Mouse (Mus musculus) CD4-positive, CD25-positive, alpha-beta regulatory T cell, adult 4 months (primary cell): ENCODE measurements around the gene Wdr53. TPM values are rescaled to one million over a fixed set of nuclear protein-coding genes. Genes with fewer than 3 reads are reported as not detected.
"Not testable (repeated sequence)": the region's sequence is repeated elsewhere in the genome, so short reads cannot be mapped to it uniquely, and the experiment has no call there.

Source experiments
- ATAC-seq: one replicate; pipeline ENCODE4 v1.8.0; 2017
- polyA plus RNA-seq, 2 experiments: library from polyadenylated mRNA; unstranded; fragments of 100-300 nt; shearing (Covaris generic); gene quantifications; one replicate each; pipeline ENCODE4 v1.2.1; 2017

The Wdr53 gene
- polyA plus RNA-seq, 2 experiments from 2014 or later = 21.4 to 22.3 TPM

DNA sequence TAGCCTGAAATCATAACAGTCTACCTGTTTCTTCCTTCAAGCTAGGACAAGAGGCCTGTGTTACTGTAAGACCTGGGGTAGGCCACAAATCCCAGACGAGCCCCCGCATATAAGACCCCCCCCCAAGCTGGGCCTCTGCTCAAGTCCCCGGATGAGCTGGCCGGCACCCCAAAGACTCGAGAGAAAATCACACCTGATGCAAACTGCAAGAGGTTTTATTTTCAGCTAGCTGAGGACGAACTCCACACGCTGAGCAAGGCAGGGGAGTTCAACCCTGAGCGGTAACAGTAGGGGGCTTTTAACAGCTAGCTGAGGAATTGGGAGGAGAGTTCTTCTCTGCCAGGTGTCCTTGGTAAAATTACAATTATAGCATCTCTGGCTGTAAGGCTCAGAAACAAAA is 33.2 kb downstream of the Wdr53 start:
- ATAC-seq = no peak

DNA sequence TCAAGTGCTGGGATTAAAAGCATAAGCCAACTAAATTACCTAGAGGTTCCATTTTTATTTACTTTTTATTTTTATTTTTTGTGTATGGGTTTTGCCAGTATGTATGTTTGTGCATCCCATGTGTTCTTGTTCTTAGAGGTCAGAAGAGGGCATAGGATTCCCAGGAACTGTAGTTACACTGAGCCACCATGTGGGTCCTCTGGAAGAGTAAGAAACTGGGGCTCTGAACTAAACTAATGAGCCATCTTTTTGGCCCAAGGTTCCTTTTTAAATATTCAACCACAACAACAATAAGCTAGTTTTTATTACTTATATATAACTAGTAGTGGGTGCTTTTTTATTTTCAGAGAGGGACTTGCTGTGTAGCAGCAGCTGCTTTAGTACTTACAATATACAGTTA is 35.6 kb downstream of the Wdr53 start:
- no peak for ATAC-seq

DNA sequence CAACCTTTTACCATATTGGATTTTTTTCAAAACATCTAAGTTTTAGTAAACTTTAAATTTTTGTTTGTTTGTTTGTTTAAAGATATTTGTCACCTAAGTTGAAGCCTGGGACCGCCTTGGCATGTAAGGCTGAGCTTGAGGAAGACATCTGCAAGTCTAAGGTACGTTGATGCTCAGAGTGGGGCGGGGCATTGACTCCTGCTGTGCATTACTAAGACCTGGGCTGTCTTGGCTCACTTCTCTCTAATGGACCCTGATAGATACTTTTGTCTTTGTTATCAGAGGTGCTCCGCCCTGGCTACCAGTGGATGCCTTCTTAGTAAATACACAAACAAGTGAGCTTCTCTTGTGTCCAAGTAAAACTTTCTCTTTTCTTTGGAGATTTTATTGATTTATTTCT is 44.8 kb downstream of the Wdr53 start:
- no peak for ATAC-seq

DNA sequence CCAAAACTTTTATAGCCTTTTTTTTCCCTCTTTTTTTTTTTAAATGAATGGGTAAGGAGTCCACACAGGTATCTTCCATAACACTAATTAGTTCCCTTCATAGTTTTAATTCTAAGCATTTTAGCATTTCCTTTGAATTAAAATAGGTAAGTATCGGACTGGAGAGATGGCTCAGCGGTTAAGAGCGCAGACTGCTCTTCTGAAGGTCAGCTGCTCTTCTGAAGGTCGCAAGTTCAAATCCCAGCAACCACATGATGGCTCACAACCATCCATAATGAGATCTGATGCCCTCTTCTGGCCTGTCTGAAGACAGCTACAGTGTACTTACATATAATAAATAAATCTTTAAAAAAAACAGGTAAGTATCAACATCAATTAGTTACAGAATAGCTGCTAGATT is 52.6 kb downstream of the Wdr53 start:
- not testable (repeated sequence) for ATAC-seq

DNA sequence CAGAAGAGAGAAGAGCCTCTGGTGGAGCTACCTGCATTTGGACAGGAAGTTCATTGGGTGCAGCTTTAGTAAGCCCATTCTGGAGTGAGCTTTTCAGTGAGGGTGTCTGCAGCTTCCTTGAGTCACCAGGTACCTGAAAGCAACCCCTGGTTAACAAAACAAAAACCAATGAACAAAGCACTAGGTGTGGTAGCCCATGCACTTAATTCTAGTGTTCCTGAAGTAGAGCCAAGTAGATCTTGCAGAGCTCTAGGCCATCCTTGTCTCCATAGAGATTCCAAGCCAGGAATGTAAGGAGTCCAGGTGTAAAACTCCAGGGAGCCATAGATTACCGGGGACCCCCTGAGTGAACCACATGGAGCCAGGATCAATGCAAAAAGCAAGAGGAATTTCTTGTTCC is 56.0 kb downstream of the Wdr53 start:
- ATAC-seq = no peak

DNA sequence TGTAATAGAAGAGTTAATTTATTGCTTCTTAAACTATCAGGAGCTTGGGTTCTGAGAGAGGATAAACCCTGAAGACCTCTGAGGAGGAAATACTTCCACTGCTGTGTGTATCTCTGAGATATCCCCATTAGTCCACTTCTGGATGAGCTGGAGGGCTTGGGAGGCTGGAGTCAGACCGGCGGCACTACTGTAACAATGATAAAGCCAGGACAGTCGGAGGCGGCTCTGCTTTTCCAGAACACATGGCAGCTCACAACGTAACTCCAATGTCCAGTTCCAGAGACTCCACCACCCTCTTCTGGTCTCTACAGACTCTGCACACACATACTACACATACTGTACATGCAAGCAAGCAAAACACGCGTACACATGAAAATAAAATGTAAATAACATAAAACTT is 56.9 kb downstream of the Wdr53 start:
- no peak for ATAC-seq

Other genes starting within 250 kb of the Wdr53 start
- 10 to 100 TPM in 1 of 2 experiments, 1 to 10 TPM in 1; 8.3 to 13.3 TPM for gene Senp5, start 243.9 kb upstream of the Wdr53 start, polyA plus RNA-seq
- gene Pak2, start 167.9 kb upstream of the Wdr53 start, polyA plus RNA-seq = 10 to 100 TPM; 65.2 to 77.0 TPM
- 100 to 1,000 TPM; 108 to 131 TPM for gene Pigx, start 147.5 kb upstream of the Wdr53 start, polyA plus RNA-seq
- gene Cep19, start 147.4 kb upstream of the Wdr53 start, polyA plus RNA-seq = 10 to 100 TPM; 35.0 to 37.8 TPM
- gene Nrros, start 81.6 kb upstream of the Wdr53 start, polyA plus RNA-seq = 10 to 100 TPM; 61.7 to 77.0 TPM
- gene Bex6, start 67.4 kb upstream of the Wdr53 start, polyA plus RNA-seq = not detected
- gene Fbxo45, start 69 bp upstream of the Wdr53 start, polyA plus RNA-seq = 1 to 10 TPM; 5.3 to 5.5 TPM
- not detected for gene Smco1, start 24.2 kb downstream of the Wdr53 start, polyA plus RNA-seq
- 1 to 10 TPM; 7.7 to 8.1 TPM for gene Rnf168, start 30.2 kb downstream of the Wdr53 start, polyA plus RNA-seq
- 10 to 100 TPM; 15.4 to 22.3 TPM for gene Ubxn7, start 85.0 kb downstream of the Wdr53 start, polyA plus RNA-seq
- gene Tm4sf19, start 153.3 kb downstream of the Wdr53 start, polyA plus RNA-seq = not detected
- 1 to 10 TPM; 4.3 to 7.4 TPM for gene Tctex1d2, start 172.5 kb downstream of the Wdr53 start, polyA plus RNA-seq
- 10 to 100 TPM; 10.7 to 17.3 TPM for gene Pcyt1a, start 183.7 kb downstream of the Wdr53 start, polyA plus RNA-seq
- not detected for gene Slc51a, start 240.7 kb downstream of the Wdr53 start, polyA plus RNA-seq
- not detected for gene Zdhhc19, start 249.0 kb downstream of the Wdr53 start, polyA plus RNA-seq